Mouse (Mus musculus) hindbrain, embryonic 12.5 days (tissue): ENCODE data around the gene Ehbp1. TPM values are rescaled to one million over a fixed set of nuclear protein-coding genes. Genes with fewer than 3 reads are reported as not detected.

Experiments
- ATAC-seq: fragments of 200-750 bp; cut with Nextera tagmentation; 2 replicates; pipeline ENCODE4 v1.8.0; 2017; ENCODE audit warnings: moderate TSS enrichment; ENCODE audit not compliant: low FRiP score
- H3K27ac ChIP-seq: fragments of 300-500 bp; sonication (generic); 2 replicates; pipeline ENCODE4 v1.5.1; 2016; ENCODE audit warnings: mild to moderate bottlenecking
- H3K27me3 ChIP-seq: fragments of 300-500 bp; sonication (generic); 2 replicates; pipeline ENCODE4 v1.6.1; 2016; ENCODE audit warnings: mild to moderate bottlenecking
- H3K36me3 ChIP-seq: fragments of 300-500 bp; sonication (generic); 2 replicates; pipeline ENCODE4 v1.6.1; 2016; ENCODE audit warnings: mild to moderate bottlenecking
- H3K4me1 ChIP-seq: fragments of 300-500 bp; sonication (generic); 2 replicates; pipeline ENCODE4 v1.6.1; 2016
- H3K4me2 ChIP-seq: fragments of 300-500 bp; sonication (generic); replicated peaks from 2 replicates; pipeline ENCODE4 v1.6.1; 2016; ENCODE audit warnings: mild to moderate bottlenecking
- H3K4me3 ChIP-seq: fragments of 300-500 bp; sonication (generic); 2 replicates; pipeline ENCODE4 v1.5.1; 2016; ENCODE audit warnings: mild to moderate bottlenecking
- H3K9ac ChIP-seq: fragments of 300-500 bp; sonication (generic); 2 replicates; pipeline ENCODE4 v1.6.1; 2016; ENCODE audit warnings: mild to moderate bottlenecking, moderate library complexity
- H3K9me3 ChIP-seq: fragments of 300-500 bp; sonication (generic); replicated peaks from 2 replicates; pipeline ENCODE4 v1.6.1; 2016; ENCODE audit warnings: mild to moderate bottlenecking
- WGBS: fragments of 180-500 bp; shearing (Covaris S2); methylation state at CpG from one replicate; pipeline ENCODE4 v1.1.7; 2016; 5-methylcytosine and 5-hydroxymethylcytosine counted together
- polyA plus RNA-seq: library from polyadenylated mRNA; unstranded; fragments of >200 nt; fragmentation: Nextera tagmentation; extraction: Ambion mirVana; gene quantifications from 2 replicates; pipeline ENCODE4 v1.2.1, GENCODE M21; 2016

Ehbp1 gene
- polyA plus RNA-seq, 1 experiment from 2014 or later: 19.6 TPM

DNA sequence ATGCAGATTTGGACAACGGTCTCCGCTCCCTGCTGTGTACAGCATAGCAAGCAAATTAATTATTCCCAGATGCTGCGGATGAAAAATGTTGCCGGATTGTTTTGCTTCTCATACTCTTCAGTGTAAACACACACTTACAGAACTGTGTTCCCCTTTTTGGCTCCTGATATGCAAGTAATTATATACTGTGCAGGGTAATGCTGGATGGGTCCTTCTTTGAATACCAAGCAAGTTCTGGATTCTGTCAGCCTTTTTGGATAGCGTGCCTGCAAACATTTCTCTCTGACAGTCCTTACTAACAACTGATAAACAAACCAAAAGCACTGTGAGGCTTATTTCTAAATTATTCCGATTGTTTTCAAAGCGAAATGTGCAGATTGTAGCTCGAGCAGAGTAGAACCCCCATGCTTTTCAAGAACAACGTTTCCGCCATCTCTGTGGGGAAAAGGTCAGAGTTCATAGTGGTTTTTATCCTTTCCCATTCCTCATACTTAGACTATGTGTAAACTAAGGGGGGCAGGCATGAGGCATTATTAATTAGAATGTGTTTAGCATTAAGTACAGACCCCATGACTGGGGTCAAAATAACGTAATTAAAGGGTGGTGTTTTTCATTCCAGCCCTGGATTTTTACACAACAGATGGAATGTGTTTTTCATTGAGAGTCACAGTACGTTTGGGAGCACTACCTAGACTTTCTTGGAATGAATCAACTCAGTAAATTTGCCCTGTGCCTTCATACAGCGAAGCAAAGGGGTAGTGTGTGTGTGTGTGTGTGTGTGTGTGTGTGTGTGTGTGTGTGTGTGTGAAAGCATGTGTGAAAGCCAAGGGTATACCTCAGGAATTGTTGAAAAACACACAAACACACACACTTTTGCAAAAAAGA is 5.8 kb upstream of the Ehbp1 start:
- no peak overlapping the region for H3K9ac ChIP-seq
- H3K4me3 ChIP-seq: no peak overlapping the region
- no peak overlapping the region for H3K4me2 ChIP-seq
- no peaks in the 10 kb centered on the region for H3K36me3 ChIP-seq
- peak overlapping the region; percentile 74 for H3K27ac ChIP-seq
- no peaks in the 10 kb centered on the region for H3K9me3 ChIP-seq
- no peaks in the 10 kb centered on the region for H3K27me3 ChIP-seq
- peak; percentile 65 for ATAC-seq
- H3K4me1 ChIP-seq: peaks cover 23% of the 10 kb centered on the region
- WGBS: 20% methylated on average over 13 of the region's 13 CpGs

DNA sequence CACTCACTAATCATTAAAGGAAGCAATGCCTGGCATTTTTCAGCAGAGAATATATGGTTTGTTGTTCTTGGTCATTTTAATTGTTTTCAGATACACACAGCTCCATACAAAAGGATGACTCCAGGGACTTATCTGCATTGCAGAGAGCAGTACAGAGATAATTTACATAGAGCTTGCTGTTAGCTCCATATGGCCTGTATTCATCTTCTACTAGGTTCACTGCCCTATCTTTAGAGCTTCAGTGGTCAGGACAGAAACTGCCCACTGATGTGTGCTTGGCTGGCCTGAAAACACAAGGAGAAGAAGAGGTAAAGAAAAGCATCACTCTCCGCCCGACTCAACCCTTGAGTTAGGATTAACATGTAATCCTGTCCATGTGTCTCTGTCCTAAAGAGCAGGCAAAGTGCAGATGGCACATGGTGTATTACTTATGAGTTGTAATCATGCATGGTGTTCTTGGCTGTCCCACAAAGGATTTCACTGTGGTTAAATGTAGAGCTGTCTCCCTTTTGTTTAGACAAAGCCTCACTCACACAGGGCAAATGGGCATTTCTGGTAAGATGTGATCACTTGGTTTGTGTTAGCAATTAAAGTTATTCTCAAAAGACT is 14.7 kb downstream of the Ehbp1 start:
- WGBS: 69% methylated on average over 2 of the region's 2 CpGs
- H3K4me3 ChIP-seq: no peak overlapping the region
- H3K9ac ChIP-seq: no peak overlapping the region
- no peaks in the 10 kb centered on the region for H3K36me3 ChIP-seq
- no peaks in the 10 kb centered on the region for H3K27me3 ChIP-seq
- H3K4me2 ChIP-seq: no peak overlapping the region
- H3K27ac ChIP-seq: no peak overlapping the region
- H3K9me3 ChIP-seq: no peaks in the 10 kb centered on the region
- no peaks in the 10 kb centered on the region for H3K4me1 ChIP-seq
- ATAC-seq: 0 out of 2 replicates have a peak, but pooled peaks have one; percentile 35

DNA sequence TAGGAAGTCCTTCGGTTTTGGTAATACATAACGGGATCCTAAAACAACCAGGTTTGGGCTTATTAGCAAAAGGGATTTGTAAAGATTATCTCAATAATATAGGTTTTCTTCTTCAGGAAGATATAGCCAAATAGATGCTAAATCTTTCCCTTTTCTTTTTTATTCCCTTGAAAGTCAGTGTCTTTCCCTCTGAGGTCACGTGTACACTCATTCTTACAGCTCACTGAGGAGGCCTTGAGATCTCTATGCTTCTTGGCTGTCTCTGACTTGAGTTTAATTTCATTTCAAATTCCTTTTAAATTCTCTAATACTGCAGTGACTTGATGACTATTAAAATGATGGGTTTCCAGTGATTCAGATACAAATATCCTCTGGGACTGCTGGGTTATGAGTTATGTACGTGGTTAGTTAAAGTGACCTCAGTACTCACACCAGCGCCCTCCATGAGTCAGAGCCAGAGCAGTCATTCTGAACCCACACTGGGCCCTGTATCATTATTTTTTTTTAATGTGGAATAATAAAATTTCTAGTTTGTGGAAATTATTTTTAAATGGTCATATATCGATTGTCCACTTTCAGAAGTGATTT is 24.2 kb downstream of the Ehbp1 start:
- H3K4me1 ChIP-seq: no peaks in the 10 kb centered on the region
- H3K4me2 ChIP-seq: no peak overlapping the region
- no peak overlapping the region for H3K27ac ChIP-seq
- H3K9me3 ChIP-seq: no peaks in the 10 kb centered on the region
- H3K4me3 ChIP-seq: no peak overlapping the region
- 93% methylated on average over 6 of the region's 6 CpGs for WGBS
- H3K9ac ChIP-seq: no peak overlapping the region
- H3K27me3 ChIP-seq: no peaks in the 10 kb centered on the region
- no peaks in the 10 kb centered on the region for H3K36me3 ChIP-seq
- ATAC-seq: no peak

DNA sequence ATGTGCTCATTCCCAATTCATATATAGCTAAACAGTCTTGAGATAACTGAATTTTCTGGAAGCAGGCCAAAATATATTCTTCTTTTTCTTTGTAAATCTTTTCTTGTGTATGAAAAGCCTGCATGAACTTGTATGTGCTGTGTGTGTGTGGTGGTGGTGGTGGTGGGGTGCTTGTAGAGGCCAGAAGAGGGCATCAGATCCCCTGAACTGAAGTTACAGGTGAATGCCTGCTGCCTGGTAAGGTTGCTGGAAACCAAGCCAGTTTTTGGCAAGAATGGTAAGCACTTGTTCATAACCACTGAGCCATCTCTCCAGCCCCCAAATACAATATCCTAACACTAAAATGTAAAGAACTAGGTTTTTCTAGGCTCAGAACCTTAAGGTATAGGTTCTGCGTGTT is 26.3 kb downstream of the Ehbp1 start:
- Histone ChIP-seq H3K4me2 (no peak overlapping the region), H3K27me3 (no peaks in the 10 kb centered on the region), H3K27ac (no peak overlapping the region), H3K4me1 (no peaks in the 10 kb centered on the region), H3K36me3 (no peaks in the 10 kb centered on the region), H3K9ac (no peak overlapping the region), H3K9me3 (no peaks in the 10 kb centered on the region), H3K4me3 (no peak overlapping the region)
- no peak for ATAC-seq
- WGBS: 89% methylated on average over 1 of the region's 1 CpGs

DNA sequence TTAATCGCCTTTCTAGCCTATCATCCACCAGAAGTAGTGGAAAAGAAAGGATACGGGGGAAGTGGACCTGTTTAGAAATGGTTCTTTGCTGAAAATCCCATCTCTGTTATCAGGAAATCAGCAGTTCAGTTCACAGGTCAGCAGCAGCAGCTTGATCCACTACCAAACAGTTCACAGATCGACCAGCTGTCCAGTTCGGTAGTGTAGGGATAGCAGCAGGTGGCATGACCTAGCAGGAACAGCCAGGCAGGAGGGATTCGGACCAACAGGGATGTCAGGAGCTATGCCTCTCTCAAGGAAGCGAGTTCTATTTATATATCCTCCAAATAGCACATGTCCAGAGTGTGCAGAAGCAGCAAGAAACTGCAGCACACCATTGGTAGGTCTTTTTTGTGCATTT is 40.9 kb downstream of the Ehbp1 start:
- Histone ChIP-seq H3K4me1 (no peaks in the 10 kb centered on the region), H3K4me3 (no peak overlapping the region), H3K36me3 (no peaks in the 10 kb centered on the region), H3K9ac (no peak overlapping the region), H3K27me3 (no peaks in the 10 kb centered on the region), H3K9me3 (no peaks in the 10 kb centered on the region), H3K27ac (no peak overlapping the region), H3K4me2 (no peak overlapping the region)
- ATAC-seq: no peak
- 65% methylated on average over 6 of the region's 6 CpGs for WGBS

DNA sequence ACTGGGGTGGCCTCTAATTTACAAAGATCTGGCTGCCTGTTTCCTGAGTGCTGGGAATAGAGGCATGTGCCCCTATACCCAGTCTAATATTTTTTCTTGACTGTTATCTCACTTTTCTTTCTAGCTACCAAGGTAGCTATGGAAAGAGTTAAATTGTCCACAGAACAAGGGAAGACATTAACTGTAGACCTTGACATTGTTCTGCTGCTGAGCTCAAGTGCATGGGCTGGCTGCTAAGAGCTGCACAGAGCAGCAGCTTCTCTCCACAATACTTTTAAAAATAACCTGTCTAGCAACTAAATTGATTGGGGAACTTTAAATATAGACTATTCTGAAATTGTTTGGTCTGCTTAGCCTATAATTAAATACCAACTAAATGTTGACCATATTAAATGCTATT is 52.9 kb downstream of the Ehbp1 start:
- no peak overlapping the region for H3K4me2 ChIP-seq
- H3K27me3 ChIP-seq: no peaks in the 10 kb centered on the region
- H3K36me3 ChIP-seq: no peaks in the 10 kb centered on the region
- H3K4me3 ChIP-seq: no peak overlapping the region
- no peak for ATAC-seq
- no peak overlapping the region for H3K9ac ChIP-seq
- no peak overlapping the region for H3K27ac ChIP-seq
- H3K4me1 ChIP-seq: peaks cover 15% of the 10 kb centered on the region
- no peaks in the 10 kb centered on the region for H3K9me3 ChIP-seq

DNA sequence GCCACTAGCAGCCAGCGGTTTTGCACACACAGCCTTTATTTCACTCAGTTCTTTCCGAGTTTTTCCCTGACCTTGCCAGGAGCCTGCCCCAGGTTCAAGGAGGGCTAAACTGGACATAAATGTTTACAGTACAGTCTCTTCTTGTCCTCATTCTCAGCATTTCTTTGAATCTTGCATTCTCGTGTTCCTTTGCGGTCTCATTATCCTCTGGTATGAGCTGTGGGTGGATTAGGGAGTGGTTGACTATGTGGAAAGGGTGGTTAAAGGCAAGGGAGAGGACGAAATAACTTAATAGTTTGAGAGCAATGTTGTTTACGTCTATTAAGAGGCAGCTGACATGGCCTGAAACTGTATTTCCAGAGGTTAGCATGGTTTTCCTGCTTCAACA is 54.6 kb downstream of the Ehbp1 start:
- peak overlapping the region; percentile 77 for H3K4me3 ChIP-seq
- peak overlapping the region; percentile 72 for H3K4me2 ChIP-seq
- 3% methylated on average over 6 of the region's 6 CpGs for WGBS
- no peak for ATAC-seq
- peak overlapping the region; percentile 90 for H3K27ac ChIP-seq
- peak overlapping the region; percentile 63 for H3K9ac ChIP-seq
- no peaks in the 10 kb centered on the region for H3K27me3 ChIP-seq
- peaks cover 21% of the 10 kb centered on the region for H3K4me1 ChIP-seq
- H3K36me3 ChIP-seq: peaks cover 2% of the 10 kb centered on the region; the same call in 1 of the 2 replicates
- no peaks in the 10 kb centered on the region for H3K9me3 ChIP-seq

DNA sequence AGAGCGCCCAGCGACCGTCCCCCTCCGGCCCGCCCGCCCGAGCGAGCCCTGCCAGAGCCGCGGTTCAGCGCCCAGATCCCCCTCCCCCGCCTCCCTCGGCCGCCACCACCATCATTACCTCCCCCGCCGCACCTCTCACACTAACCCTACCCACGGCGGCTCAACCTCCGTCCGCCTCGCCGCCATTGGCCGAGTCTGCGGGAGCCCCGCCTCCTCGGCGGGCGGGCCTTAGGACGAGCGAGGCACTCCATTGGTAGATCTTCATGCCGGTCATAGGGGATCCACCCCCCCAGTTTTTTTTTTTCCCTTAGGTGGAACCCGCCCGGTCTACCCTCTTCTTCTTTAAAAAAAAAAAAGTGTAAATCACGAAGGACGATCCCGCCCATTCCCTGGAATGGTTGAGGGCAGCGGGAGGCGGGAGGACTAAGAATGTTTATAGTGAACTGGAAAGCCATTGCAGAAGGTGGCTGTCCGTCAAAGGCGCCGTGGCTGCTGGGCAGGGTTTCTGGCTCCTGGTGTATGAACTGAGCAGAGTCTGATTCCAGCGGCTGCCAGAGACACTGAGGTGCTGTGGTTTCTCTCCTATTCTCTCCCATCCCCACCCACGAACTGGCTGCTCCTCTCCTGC is 55.1 kb downstream of the Ehbp1 start:
- Histone ChIP-seq H3K4me3 (peak overlapping the region; percentile 77), H3K36me3 (peaks cover 7% of the 10 kb centered on the region), H3K27ac (peak overlapping the region; percentile 94), H3K4me2 (peak overlapping the region; percentile 72), H3K4me1 (peaks cover 23% of the 10 kb centered on the region), H3K9ac (peak overlapping the region; percentile 86), H3K9me3 (no peaks in the 10 kb centered on the region), H3K27me3 (no peaks in the 10 kb centered on the region)
- 1% methylated on average over 36 of the region's 43 CpGs for WGBS
- peak; percentile 100 for ATAC-seq

DNA sequence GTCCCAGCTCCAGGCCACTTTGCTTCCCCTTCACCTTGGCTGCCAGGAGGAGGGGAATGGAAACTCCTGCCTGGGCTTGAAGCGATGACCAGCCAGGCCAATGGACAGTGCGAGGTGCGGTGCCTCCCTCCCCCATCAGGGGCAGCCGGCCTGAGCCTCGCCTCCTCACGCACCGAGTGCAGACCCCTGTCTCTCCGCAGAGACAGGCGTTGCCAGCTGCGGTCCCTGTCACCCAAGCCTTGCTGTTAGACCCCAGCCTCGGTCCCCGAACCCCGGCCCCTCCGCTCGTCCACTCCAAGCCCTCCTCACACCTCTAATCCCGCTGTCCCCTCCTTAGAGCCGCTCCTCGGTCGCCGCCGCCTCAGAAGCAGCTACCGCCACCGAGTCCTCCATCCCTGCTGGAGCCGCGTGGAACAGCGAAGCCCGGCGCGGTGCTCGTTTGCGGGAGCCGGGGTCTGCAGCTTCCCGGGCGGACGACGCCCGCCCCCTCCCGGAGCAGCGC is 55.7 kb downstream of the Ehbp1 start:
- peak; percentile 85 for ATAC-seq
- H3K27me3 ChIP-seq: no peaks in the 10 kb centered on the region
- peak overlapping the region; percentile 77 for H3K4me3 ChIP-seq
- peak overlapping the region; percentile 94 for H3K27ac ChIP-seq
- WGBS: under 1% methylated on average over 24 of the region's 39 CpGs
- peak overlapping the region; percentile 86 for H3K9ac ChIP-seq
- H3K4me1 ChIP-seq: peaks cover 23% of the 10 kb centered on the region
- H3K9me3 ChIP-seq: no peaks in the 10 kb centered on the region
- peaks cover 12% of the 10 kb centered on the region for H3K36me3 ChIP-seq
- peak overlapping the region; percentile 71 for H3K4me2 ChIP-seq

DNA sequence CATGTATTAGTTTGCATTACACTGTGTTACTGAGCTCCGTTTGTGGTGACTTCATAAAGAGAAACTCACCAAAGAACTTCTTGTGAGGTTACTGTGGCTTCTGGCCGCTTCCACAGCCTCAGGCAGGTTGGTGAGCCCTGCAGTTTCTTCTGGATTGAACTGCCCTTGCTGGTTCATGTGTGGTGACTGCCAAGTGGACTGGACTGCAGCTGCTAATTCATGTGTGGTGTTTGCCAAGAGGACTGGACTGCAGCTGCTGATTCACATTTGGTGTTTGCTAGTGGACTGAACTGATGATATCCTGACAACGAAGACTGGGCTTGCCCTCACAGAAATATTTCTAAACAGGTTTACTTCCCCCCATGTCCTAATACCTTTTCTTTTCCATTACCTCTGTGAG is 65.4 kb downstream of the Ehbp1 start:
- no peak overlapping the region for H3K4me3 ChIP-seq
- no peak overlapping the region for H3K4me2 ChIP-seq
- H3K9ac ChIP-seq: no peak overlapping the region
- H3K36me3 ChIP-seq: peaks cover 21% of the 10 kb centered on the region
- WGBS: 97% methylated on average over 3 of the region's 3 CpGs
- ATAC-seq: no peak
- no peak overlapping the region for H3K27ac ChIP-seq
- H3K9me3 ChIP-seq: no peaks in the 10 kb centered on the region
- no peaks in the 10 kb centered on the region for H3K27me3 ChIP-seq
- no peaks in the 10 kb centered on the region for H3K4me1 ChIP-seq

DNA sequence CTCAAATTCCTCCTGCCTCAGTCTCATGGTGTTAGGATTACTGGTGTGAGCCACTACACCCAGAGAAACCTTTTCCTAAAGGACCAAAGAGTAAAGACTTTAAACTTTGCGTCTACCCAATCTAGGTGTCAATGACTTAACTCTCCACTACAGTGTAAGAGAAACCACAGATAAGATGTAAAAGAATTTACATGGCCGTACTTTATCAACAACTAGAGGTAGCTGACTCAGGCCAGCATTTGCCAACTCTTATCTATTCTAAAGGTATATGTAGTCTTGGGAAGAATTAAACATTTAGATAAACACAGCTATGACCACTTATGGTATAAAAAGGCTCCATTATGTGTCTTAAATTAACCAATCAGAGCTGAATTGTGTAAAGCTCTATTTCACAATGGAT is 67.9 kb downstream of the Ehbp1 start:
- H3K27me3 ChIP-seq: no peaks in the 10 kb centered on the region
- no peak overlapping the region for H3K27ac ChIP-seq
- H3K4me3 ChIP-seq: no peak overlapping the region
- H3K36me3 ChIP-seq: peaks cover 14% of the 10 kb centered on the region
- H3K4me1 ChIP-seq: no peaks in the 10 kb centered on the region
- no peaks in the 10 kb centered on the region for H3K9me3 ChIP-seq
- no peak for ATAC-seq
- H3K9ac ChIP-seq: no peak overlapping the region
- whole genome bisulfite sequencing: 97% methylated on average over 2 of the region's 2 CpGs
- no peak overlapping the region for H3K4me2 ChIP-seq

DNA sequence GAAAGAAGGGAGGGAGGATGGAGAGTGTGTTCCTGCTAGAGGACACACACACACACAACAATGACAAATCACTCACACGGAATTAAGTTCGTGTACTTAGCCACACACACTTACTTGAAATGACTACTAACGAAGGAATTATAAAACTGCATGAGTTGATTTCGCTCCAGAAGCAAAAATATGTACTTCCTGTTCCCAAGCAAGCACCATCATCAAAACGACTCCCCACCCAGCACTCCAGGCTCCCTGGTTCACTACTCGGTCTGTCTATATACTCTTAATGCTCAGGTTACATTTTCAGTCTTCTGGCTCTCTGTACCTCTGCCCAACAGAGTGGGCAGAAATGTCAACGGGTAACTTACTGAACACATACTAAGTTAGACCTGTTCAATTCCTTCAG is 68.7 kb downstream of the Ehbp1 start:
- no peaks in the 10 kb centered on the region for H3K9me3 ChIP-seq
- ATAC-seq: no peak
- 89% methylated on average over 7 of the region's 7 CpGs for WGBS

More for the DNA sequence above, 68.7 kb downstream of the Ehbp1 start:
- Histone ChIP-seq H3K4me2 (no peak overlapping the region), H3K4me1 (no peaks in the 10 kb centered on the region), H3K4me3 (no peak overlapping the region), H3K27ac (no peak overlapping the region), H3K9ac (no peak overlapping the region), H3K27me3 (no peaks in the 10 kb centered on the region), H3K36me3 (peaks cover 14% of the 10 kb centered on the region)
